Mouse (Mus musculus) hindlimb bud, embryonic 11.5 days (tissue): Measurements from ENCODE around the gene Gm10959.
"Not testable (repeated sequence)": the region's sequence is repeated elsewhere in the genome, so short reads cannot be mapped to it uniquely, and the experiment has no call there.

ENCODE experiments used
- DNase-seq: peaks from one replicate; pipeline ENCODE4 v3.0.0-alpha.2; 2012; ENCODE audit warnings: low read depth, low spot score; ENCODE audit errors: extremely low spot score

The Gm10959 gene

GRCm38 (mm10) chr3:122919260-122919659 is at the start of gene Gm10959:
Gene Gm10959 (minus strand): TSS chr3:122919360.
- no peak for DNase-seq

DNA sequence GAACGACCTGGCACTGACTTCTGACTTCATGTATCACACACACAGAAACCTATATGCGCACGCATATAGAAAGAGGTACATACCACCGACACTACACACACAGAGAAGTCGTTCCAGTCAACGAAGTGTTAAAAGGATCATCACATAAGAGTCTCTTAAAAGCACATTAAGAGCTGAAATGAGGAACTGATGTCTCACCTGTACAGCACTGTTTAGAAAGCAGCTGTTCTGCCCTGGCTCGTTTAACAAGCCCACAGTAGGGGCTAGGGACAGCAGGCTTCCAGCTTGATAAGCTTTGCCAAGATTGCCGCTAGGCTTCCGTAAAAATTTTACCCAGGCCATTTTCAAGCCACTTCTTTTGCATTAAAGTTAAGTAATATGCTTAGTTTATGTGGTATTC is 49.2 kb upstream of the Gm10959 start:
- DNase-seq, result no peak

DNA sequence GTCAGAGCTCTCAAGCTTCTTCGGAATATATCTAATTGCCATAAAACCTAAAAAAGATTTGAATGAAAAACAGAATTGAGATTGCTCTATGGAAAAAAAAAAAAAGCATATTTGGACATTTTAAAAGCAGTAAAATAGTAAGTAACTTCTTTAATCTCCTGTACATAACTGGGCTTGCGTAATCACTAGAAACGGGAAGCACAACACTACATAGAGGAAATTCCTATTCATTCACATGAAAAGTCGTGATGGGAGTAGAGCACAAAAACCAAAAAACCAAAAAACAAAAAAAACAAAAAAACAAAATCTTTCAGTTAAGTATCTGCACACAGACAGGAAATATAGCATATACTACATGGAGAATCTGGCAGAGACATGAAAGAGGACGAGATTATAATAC is 45.1 kb upstream of the Gm10959 start:
- DNase-seq, result no peak

DNA sequence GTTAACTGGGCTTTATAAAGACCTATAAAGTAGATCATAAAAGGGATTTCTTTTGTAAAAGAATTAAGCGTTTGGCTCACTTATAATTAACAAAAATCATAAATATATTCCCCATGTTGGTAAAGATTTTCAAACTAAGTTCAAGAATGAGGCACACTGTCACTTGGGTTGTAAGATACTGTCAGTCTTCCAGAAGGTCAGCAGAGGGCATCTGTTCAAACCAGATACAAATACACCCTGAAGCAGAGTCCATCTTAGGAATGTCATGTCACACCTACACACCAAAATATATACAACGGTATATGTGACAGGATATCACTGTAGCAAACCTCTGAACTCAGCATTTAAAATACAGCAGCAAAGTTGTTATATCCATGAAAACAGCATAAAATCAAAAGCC is 31.0 kb upstream of the Gm10959 start:
- DNase-seq, result no peak

DNA sequence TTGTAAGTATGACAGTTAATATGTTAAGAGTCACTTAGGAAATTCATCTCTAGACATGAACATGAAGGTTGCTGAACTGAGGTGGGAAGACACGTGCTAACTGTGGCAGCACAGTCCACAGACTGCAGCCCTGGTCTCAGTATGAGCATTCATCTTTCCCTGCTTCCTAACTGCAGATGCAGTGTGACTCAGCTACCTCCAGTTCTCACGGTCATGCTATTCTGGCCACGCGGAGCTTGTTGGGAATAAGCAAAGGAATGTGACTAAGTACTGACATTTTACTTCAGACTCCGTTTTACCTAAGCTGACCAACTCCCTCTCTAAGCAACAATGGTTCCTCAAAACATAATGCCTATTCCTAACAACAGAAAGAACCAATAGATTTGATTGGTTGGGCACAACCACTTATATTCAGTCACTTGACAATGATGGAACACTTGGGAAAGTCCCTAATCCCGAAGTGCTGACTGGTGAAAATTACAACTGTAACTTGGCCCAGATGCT is 24.3 kb upstream of the Gm10959 start:
- DNase-seq, result no peak

GRCm38 (mm10) chr3:122939215-122939614 is 20.1 kb upstream of the Gm10959 start:
- DNase-seq, result no peak

DNA sequence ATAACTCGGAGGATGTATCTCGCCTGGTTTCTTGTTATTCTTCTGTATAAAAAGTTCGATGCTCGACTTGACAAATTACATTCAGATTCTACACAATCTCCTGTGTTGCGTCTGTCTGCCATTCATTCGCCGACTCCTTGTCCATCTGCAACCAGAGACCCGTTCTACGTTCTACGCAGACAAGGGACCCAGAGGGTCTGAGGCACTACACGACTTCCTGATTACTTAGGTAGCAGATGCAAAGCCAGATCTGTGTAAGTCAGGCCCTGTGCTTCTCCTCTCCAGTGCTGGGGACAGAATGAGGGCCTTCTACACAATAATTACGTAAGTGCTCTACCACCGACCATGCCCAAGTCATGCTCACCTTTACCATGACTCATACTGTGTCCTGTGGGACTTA is 18.0 kb upstream of the Gm10959 start:
- not testable (repeated sequence) for DNase-seq

DNA sequence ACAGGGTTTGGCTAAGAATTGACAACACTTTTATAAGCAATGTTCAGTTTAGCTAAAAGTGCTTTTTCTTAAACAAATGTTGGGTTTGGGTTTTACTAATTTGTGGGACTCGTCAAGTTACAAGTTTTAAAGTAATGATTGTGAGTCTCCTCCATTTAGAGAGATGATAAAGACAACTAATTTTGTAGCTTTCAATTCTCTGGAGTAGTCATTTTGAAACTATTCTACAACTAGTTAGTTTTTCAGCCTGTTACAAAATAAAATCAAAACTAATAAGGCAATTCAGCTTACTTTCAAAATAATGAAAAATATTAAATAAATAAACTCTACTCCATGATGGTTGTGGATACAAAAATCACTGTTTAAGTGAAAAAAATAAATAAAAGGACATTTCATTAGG is 13.3 kb upstream of the Gm10959 start:
- DNase-seq, result no peak

GRCm38 (mm10) chr3:122929723-122930122 is 10.6 kb upstream of the Gm10959 start:
- no peak for DNase-seq

GRCm38 (mm10) chr3:122924009-122924914 is 5.1 kb upstream of the Gm10959 start, which contains the start of gene 1810037I17Rik:
Gene 1810037I17Rik (plus strand): TSS chr3:122924203.
- DNase-seq, result peak; percentile 63

DNA sequence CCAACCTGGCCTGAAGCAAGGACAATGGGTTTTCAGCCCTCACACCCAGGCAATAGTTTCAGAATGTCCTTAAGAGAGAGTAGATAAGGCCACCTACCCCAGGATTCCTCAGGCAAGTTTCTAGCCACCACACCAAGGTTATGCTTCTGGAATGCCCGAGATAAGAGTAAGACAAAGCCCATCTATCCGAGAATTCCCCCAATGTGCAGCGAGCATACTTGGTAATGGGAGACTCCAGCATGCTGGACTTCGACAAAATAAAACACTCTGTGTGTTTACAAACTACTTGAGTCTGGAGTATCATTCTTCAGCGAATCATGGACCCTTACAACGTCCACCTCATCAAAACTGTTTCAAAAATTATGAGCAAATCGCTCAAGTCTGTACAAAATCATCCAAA is 4.0 kb upstream of the Gm10959 start:
- no peak for DNase-seq

DNA sequence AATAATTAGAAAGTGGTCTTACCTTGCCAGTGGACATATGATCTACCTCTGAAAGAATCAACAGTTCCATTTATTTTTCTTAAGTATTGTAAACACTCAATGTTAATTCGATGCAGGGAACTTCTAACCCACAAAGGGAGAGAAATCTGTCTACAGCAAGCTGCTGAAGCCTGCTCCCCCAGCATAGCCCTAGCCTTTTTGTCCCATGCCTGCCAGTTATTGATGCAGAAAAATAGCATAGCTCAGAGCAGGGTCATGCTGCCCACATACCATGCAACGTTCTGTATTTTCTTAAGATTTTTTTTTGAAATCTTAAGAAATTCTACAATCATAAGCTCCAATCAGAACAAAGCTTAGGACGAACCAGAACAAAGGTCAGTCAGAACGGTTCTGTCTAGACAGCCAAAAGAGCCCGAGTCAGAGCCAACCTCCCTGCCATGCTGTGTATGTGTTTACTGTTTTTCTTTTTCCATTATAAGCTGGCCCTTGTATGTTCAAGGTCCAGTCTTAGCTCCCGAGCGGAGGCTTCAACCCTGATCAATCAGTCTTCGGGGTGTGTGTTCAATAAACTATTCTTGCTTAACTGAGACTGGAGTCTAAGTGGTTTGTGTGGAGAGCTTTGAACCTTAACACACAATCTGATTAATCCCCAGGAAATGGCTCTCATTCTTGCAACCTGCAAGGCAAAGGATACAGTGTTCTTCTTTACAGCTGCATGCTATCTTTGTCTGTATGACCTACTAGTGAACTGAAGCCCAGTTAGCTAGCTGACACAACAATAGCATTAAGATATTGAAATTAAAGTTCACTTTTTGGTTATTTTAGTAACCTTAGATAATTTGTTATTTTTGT is 2.7 kb upstream of the Gm10959 start:
- no peak for DNase-seq

- no peak for DNase-seq
These were observed 1.6 kb upstream of the Gm10959 start for GRCm38 (mm10) chr3:122920572-122921435.

- DNase-seq, result no peak
These were observed 488 bp downstream of the Gm10959 start for GRCm38 (mm10) chr3:122918672-122919071.

DNA sequence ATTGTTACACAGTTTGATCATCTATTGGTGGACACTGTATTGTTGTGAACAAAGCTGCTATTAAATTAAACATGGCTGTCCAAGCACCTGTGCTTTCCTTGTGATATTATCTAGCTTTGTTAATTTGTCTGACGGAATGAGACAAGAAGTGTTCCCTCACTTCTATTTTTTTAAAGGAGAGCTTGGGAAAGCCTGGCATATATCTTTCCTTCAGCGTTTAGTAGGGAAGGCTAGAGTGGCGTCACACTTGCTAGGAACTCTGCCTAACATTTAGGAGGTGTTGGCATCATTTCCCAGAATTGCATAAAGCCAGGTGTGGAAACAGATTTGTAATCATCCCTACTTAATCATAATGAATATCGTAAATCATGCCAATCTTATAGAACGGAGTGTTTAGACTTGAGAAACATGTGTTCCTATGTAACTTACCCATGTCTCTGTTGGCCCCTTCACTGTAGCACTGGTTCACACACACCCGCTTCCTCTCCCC is 2.9 kb downstream of the Gm10959 start:
- DNase-seq, result no peak

GRCm38 (mm10) chr3:122915493-122915892 is 3.7 kb downstream of the Gm10959 start:
- DNase-seq, result no peak

DNA sequence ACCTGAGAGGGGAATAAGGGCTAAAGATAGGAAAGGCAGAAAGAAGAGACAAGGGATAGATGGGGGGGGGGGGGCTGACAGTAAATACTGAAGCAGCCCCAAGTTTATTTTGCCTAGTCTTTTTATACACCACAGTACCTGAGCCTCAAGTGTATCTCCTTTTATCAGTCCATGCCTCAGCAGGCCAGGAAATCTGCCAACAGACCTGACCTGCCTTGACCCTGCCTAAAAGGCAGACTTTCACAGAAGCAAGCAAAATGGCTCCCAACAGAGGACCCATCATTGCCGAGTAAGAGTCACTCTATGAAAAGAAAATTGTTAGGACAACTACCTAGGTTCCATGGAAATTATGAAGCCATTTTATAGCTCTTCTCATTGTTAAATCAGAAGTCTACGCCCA is 11.3 kb downstream of the Gm10959 start:
- no peak for DNase-seq

DNA sequence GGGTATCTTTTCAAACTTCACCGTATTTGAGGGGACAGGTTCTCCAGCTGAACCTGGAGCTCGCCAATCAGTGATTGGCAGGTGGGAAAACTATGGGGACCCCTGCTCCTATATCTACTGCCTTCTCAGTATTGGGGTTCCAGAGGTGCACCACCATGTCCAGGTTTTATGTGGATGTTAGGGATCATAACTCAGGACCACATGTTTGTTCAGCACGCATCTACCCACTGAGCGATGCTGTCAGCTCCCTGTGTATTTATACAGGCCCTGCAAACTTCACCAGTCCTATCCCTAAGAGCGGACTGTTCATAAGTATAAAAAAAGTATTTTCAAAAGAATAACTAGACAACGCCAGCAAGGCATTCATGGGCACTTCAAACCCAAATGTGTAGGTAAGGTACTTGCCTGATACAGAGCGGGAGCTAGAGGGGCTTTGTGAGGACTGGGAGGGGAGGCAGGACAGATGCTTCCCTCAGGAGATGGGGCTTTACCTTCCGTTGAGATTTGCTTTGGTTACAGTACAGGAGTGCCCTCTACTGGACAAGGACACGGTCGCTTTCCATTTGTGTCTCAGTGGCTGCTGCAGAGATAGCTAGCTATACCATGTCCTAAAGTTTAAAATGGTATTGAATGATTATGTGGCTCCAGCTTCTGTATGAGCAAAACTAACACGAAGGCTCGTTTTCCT is 15.3 kb downstream of the Gm10959 start:
- peak; percentile 46 for DNase-seq

- DNase-seq, result no peak
These were observed 20.9 kb downstream of the Gm10959 start for GRCm38 (mm10) chr3:122898254-122898653.

DNA sequence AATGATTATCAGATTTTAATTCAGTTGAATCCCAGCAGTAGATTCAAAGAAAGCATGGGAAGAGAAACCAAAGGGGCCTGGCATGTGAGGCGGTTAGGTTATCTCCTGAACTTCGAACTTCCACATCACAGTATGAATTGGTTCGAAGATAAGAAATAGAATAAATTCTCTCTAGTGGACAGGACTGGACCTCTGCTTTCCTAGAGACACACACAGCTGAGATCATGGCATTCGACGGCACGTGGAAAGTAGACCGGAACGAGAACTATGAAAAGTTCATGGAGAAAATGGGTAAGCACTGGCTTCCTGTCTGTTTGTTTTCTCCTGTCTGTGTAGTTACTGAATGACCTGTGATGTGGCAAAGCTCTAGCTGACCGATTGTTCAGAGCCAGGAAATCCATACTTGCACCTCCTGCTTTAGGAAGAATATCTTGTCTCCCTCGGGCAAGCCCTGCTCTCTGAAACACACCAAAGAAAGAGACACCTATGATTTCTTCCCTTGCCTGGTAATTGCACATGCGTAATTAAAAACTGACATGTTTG is 23.9 kb downstream of the Gm10959 start:
- DNase-seq, result no peak
